Mouse (Mus musculus): ENCODE results near the gene Gm7324. TPM values are rescaled to one million over a fixed set of nuclear protein-coding genes. Genes with fewer than 3 reads are reported as not detected.
"Not testable (repeated sequence)": the region's sequence is repeated elsewhere in the genome, so short reads cannot be mapped to it uniquely, and the experiment has no call there.

Gene Gm7324
- 0.34 and 0.49 TPM in 2 replicates for polyA plus RNA-seq (2015; fragmentation: Nextera tagmentation; extraction: Ambion mirVana)

GRCm38 (mm10) chr14:43697621-43698020 lies at the start of gene Gm7324:
Gene Gm7324 (plus strand): TSS chr14:43697828.
- not testable (repeated sequence) for H3K27ac ChIP-seq; H3K36me3 ChIP-seq; H3K4me2 ChIP-seq; ATAC-seq (replicated peaks; ENCODE audit: insufficient number of reproducible peaks, insufficient read depth, low FRiP score, low read depth); H3K9me3 ChIP-seq (replicated peaks); H3K4me1 ChIP-seq (replicated peaks); H3K9ac ChIP-seq; H3K4me3 ChIP-seq; H3K27me3 ChIP-seq
- WGBS: 68% methylated on average over 4 of the region's 4 CpGs

- not testable (repeated sequence) for H3K4me3 ChIP-seq; H3K27me3 ChIP-seq; H3K36me3 ChIP-seq; H3K4me2 ChIP-seq; H3K9ac ChIP-seq; ATAC-seq (replicated peaks; ENCODE audit: insufficient number of reproducible peaks, insufficient read depth, low FRiP score, low read depth); H3K4me1 ChIP-seq (replicated peaks); H3K27ac ChIP-seq; H3K9me3 ChIP-seq (replicated peaks)
- WGBS: 53% methylated on average over 1 of the region's 2 CpGs
These were observed 20.5 kb upstream of the Gm7324 start, which contains the start of gene Gm8165 for GRCm38 (mm10) chr14:43677099-43677498. Gene Gm8165 (minus strand): TSS chr14:43677199.

GRCm38 (mm10) chr14:43727385-43727784 lies 29.8 kb downstream of the Gm7324 start, which contains the start of gene Gm16506:
Gene Gm16506 (minus strand): TSS chr14:43727485.
- WGBS: 81% methylated on average over 1 of the region's 3 CpGs

GRCm38 (mm10) chr14:43747566-43747965 lies 49.9 kb downstream of the Gm7324 start, which contains the start of gene Gm6526:
Gene Gm6526 (plus strand): TSS chr14:43747866.
- not testable (repeated sequence) for H3K4me3 ChIP-seq; H3K27ac ChIP-seq; H3K27me3 ChIP-seq; ATAC-seq (replicated peaks; ENCODE audit: insufficient number of reproducible peaks, insufficient read depth, low FRiP score, low read depth); H3K4me1 ChIP-seq (replicated peaks); H3K36me3 ChIP-seq; H3K9ac ChIP-seq; H3K4me2 ChIP-seq; H3K9me3 ChIP-seq (replicated peaks)
- WGBS: 74% methylated on average over 4 of the region's 4 CpGs

More at GRCm38 (mm10) chr14:43727385-43727784, 29.8 kb downstream of the Gm7324 start, which contains the start of gene Gm16506:
- not testable (repeated sequence) for H3K27me3 ChIP-seq; H3K27ac ChIP-seq; H3K9me3 ChIP-seq (replicated peaks); H3K36me3 ChIP-seq; H3K9ac ChIP-seq; ATAC-seq (replicated peaks; ENCODE audit: insufficient number of reproducible peaks, insufficient read depth, low FRiP score, low read depth); H3K4me2 ChIP-seq; H3K4me1 ChIP-seq (replicated peaks); H3K4me3 ChIP-seq

Other genes with a start within 250 kb of the Gm7324 start
- gene Gm5799, start 154.3 kb upstream of the Gm7324 start, polyA plus RNA-seq (2015; fragmentation: Nextera tagmentation; extraction: Ambion mirVana): not detected in 2 replicates
- not detected in 2 replicates for gene Gm17654, start 118.7 kb upstream of the Gm7324 start, polyA plus RNA-seq (2015; fragmentation: Nextera tagmentation; extraction: Ambion mirVana)
- gene Gm10375, start 89.8 kb upstream of the Gm7324 start, polyA plus RNA-seq (2015; fragmentation: Nextera tagmentation; extraction: Ambion mirVana): not detected in 2 replicates
- gene Gm8165, start 20.6 kb upstream of the Gm7324 start, polyA plus RNA-seq (2015; fragmentation: Nextera tagmentation; extraction: Ambion mirVana): not detected in 2 replicates
- 0.09 TPM in 1 of 2 replicates, not detected in the other for gene Gm16506, start 29.7 kb downstream of the Gm7324 start, polyA plus RNA-seq (2015; fragmentation: Nextera tagmentation; extraction: Ambion mirVana)
- gene Gm6526, start 50.0 kb downstream of the Gm7324 start, polyA plus RNA-seq (2015; fragmentation: Nextera tagmentation; extraction: Ambion mirVana): 0.10 TPM in 1 of 2 replicates, not detected in the other
- not detected in 2 replicates for gene Gm8180, start 86.9 kb downstream of the Gm7324 start, polyA plus RNA-seq (2015; fragmentation: Nextera tagmentation; extraction: Ambion mirVana)
- gene Ear1, start 177.7 kb downstream of the Gm7324 start, polyA plus RNA-seq (2015; fragmentation: Nextera tagmentation; extraction: Ambion mirVana): not detected in 2 replicates
- gene Ear10, start 225.7 kb downstream of the Gm7324 start, polyA plus RNA-seq (2015; fragmentation: Nextera tagmentation; extraction: Ambion mirVana): not detected in 2 replicates
- 26.1 and 28.5 TPM in 2 replicates for gene Gm8113, start 227.6 kb downstream of the Gm7324 start, polyA plus RNA-seq (2015; fragmentation: Nextera tagmentation; extraction: Ambion mirVana)